Mouse (Mus musculus) brain, embryonic 18.5 days (tissue): ENCODE results near the gene Timm8a2.

ENCODE experiments used
- DNase-seq: peaks from one replicate; pipeline ENCODE4 v3.0.0-alpha.2; 2012; ENCODE audit warnings: low read depth, low spot score

The Timm8a2 gene

GRCm38 (mm10) chr14:122011768-122012167 lies 22.7 kb upstream of the Timm8a2 start:
- DNase-seq, result no peak

- no peak for DNase-seq
These were observed 22.3 kb upstream of the Timm8a2 start for GRCm38 (mm10) chr14:122012193-122012592.

- no peak for DNase-seq
These were observed 21.7 kb upstream of the Timm8a2 start for GRCm38 (mm10) chr14:122012814-122013213.

DNA sequence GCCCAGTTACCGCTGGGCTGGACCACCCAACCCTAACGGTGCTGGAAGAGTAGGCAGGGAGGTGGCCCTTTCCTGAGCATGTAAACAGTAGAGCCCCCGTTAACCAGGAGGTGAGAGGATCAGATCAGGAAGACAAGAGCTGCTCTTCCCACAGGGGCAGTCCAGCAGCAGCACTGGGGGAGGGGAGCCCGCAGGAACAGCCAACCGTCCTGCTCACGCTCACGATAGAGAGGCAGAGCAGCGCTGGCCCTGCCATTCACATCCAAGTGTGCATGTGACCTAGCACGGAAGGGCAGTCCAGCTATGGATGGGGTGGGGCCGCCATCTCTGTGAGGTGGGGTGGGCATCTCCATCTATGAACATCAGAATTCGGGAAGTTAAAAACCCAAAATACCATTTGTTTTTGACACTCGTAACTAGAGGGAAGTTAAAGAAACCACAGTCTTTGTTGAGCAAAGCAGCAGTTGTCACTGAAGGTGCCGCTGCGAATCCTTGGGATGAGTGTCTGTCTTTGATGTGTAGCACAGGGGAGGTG lies 21.0 kb upstream of the Timm8a2 start:
- no peak for DNase-seq

GRCm38 (mm10) chr14:122017958-122018357 lies 16.5 kb upstream of the Timm8a2 start:
- DNase-seq, result no peak

- no peak for DNase-seq
These were observed 15.1 kb upstream of the Timm8a2 start for GRCm38 (mm10) chr14:122019389-122019788.

- no peak for DNase-seq
These were observed 13.9 kb upstream of the Timm8a2 start for GRCm38 (mm10) chr14:122020567-122020966.

GRCm38 (mm10) chr14:122023054-122023453 lies 11.4 kb upstream of the Timm8a2 start:
- no peak for DNase-seq

DNA sequence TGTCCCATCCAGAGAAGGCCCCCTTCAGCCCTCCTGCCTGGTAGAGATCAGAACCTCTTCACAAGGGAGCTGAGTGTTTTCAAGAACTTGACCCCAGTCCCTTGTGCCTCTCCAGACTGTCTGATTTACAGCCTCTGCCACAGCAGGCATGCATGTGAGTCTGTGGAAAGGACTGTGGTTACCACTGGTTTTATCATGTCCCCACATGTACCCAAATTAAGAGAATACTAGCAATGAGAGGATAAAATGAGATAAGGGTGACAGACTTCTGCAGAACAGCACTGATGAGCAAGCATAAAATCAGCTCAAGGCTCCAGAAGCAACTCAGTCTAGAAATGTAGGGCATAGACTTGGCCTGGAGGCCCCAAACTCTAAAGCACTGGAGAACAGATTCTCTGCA lies 10.5 kb upstream of the Timm8a2 start:
- no peak for DNase-seq

DNA sequence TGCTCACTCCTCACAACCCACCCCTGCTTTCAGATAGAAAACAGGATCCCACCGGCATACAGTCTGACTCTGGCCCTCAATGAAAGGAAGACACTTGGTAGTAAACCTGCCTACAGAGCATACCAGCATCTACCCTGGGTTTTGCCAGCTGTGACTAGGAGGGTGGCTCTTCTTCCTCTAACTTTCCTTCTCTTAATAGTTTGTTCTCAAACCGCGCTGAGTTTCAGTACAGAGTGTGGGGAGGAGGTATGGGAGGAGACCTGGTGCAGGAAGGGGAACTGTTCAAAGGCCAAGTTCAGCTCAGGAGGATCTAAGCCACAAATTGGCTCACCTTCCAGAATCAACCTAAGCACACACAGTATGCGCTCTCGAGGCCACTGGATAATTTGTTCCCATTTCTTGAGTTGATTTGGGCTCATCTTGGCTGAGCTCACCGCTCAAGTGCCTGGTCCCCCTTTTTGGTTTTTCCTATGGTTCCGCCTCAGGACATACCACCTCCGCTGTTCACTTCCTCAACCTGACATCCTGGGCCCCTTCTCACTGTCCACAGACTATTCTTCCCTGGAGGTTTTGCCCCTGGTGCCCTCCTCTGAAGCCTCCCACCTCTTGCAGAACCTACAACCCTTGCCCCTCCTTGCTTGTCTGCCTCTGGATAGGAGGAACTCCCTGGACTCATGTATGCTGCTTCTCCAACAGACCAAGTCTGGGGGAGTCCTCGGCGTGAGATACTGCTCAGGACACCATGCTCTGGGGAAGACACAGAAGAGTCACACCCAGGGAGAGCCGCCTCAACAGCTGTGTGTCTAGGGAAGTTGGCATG lies 5.3 kb upstream of the Timm8a2 start:
- no peak for DNase-seq

- DNase-seq, result no peak
These were observed 4.6 kb upstream of the Timm8a2 start for GRCm38 (mm10) chr14:122029851-122030250.

DNA sequence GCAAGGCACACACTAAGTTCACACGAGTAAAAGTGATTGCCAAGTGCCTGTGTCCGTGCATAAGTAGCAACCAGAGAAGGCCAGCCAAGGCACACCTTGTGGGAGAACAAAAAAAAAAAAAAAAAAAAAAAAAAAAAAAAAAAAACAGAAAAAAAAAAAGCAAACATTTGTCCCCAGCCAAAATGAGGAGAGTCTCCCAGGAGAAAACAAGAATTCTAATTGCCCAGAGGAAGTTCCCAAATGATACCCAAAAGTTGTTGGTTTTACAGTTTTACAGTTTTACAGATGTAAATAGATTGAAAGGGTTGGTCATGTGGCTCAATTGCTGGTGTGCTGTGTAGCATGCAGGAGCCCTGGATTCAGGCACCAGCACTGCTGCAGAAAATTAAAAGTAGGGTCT lies 2.4 kb upstream of the Timm8a2 start:
- no peak for DNase-seq

GRCm38 (mm10) chr14:122035181-122035580 lies 707 bp downstream of the Timm8a2 start:
- DNase-seq, result no peak

GRCm38 (mm10) chr14:122035860-122036259 lies 1.4 kb downstream of the Timm8a2 start:
- no peak for DNase-seq

DNA sequence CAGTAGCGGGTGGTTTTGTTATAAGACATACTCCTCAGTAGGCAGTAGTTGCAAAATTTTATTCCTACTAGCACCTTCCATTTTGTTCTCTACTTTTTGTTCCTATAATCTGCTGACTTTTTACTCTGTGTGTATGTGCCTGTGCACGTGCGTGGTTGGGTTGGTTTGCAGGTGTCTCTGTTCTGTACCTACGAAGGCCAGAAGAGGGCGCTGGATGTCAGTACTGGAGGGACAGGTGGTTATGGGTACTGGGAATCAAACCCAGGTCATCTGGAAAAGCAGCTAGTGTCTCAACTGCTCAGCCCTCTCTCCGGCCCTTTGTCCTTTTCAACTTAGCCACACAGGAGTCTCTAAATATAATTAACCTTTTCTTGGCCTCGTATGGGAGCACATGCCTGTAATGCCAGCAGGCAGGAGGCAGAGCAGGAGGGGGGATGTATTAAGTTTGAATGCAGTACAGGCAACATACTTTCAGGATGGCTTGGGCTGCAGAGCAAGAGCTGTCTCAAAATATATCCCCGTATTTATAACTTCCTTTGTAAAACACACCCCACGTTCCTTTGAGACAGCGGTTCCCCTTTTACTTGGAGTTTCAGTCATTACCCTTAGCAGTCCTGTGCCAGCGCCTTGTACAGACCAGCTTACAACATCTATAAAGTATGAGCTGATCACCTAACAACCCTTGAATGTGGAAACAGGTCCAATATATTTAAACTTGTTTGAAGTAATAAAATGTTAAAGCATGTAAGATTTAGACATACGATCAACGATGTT lies 4.6 kb downstream of the Timm8a2 start:
- no peak for DNase-seq

- no peak for DNase-seq
These were observed 6.9 kb downstream of the Timm8a2 start for GRCm38 (mm10) chr14:122041413-122041825.

- no peak for DNase-seq
These were observed 7.7 kb downstream of the Timm8a2 start for GRCm38 (mm10) chr14:122042142-122042694.

GRCm38 (mm10) chr14:122047784-122048183 lies 13.3 kb downstream of the Timm8a2 start:
- no peak for DNase-seq

DNA sequence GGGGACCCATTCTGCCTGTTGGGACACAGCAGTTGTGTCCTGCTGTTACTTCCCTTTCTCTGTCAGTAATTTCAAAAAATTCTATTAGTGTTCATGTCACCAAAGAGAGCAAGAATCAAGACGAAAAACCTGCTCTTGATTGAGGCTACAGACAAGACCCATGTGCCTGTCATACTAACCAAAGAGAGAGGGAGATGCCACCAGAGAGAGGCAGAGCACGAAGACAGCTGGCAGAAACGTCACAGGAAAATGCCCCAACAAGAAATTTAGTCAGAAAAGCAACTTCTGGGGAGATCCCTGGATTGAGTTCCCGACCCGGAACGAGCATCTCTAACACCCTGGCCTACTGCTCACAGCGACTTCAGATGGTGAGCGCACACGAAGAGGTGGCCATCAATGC lies 14.3 kb downstream of the Timm8a2 start:
- no peak for DNase-seq

DNA sequence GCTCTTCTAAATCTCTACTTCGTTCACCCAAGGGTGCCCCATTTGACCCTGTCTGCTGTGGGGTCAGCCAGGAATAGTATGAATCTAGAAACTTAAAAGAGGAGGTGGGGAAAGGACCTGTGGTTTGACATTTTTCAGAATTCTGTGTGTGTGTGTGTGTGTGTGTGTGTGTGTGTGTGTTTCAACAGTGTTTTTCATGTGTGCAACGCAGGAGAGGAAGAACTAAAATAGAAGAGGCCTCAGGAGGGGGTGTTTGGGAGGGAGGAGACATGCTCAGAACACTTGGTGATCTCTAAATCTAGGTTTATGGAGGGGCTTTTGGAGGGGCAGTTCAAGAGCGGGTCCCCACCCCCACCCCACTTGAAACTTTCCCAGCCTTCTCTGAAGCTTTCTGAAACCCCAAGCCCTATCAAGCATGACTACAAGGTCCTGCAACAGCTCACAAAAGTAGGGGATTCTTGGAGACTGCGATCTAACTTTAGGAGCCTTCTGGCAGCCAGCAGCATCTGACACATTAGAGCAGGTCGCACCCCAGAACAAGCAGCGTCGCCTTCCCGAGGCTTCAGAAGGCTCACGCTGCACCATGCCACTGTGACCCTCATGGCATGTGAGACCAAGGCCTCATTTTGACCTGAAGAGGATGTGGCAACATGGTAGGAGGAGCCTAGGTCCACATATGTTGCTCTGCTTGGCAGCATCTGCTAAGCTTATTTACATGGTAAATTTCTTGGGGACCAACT lies 18.6 kb downstream of the Timm8a2 start:
- no peak for DNase-seq

DNA sequence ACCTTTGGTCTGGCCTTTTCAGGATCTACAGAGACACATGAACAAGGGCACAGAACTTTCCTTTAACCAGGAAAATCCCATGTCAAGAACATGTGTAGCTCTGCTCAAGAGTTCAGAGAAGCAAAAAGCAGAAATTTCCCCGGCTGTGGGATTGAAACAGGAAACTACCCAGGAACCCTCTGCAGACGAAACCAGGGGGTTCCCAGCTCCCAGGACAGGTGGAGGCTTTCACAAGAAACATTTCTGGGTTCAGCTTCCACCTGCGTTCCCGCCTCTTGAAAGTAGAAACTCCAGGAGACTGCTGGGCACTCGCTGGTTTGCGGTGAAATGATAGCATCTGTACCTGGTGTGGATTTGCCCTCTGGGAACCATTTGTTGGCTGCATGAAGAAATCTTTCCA lies 22.4 kb downstream of the Timm8a2 start:
- DNase-seq, result no peak

GRCm38 (mm10) chr14:122057941-122058346 lies 23.5 kb downstream of the Timm8a2 start:
- DNase-seq, result no peak
